Mouse (Mus musculus) stomach, postnatal 0 days (tissue): ENCODE data around the gene Mrps15. TPM values are rescaled to one million over a fixed set of nuclear protein-coding genes. Genes with fewer than 3 reads are reported as not detected.

Source experiments
- ATAC-seq: fragments of 200-750 bp; cut with Nextera tagmentation; 2 replicates; pipeline ENCODE4 v1.8.0; 2017; ENCODE audit not compliant: low FRiP score, low TSS enrichment
- DNase-seq: peaks from one replicate; pipeline ENCODE4 v3.0.0-alpha.2; 2016; ENCODE audit warnings: low spot score
- H3K27ac ChIP-seq: fragments of 300-500 bp; sonication (generic); replicated peaks from 2 replicates; pipeline ENCODE4 v1.5.1; 2014; ENCODE audit warnings: mild to moderate bottlenecking, control low read depth
- H3K27me3 ChIP-seq: fragments of 300-500 bp; sonication (generic); 2 replicates; pipeline ENCODE4 v1.6.1; 2014; ENCODE audit warnings: low read length; ENCODE audit not compliant: control insufficient read depth, insufficient read depth
- H3K36me3 ChIP-seq: fragments of 300-500 bp; sonication (generic); 2 replicates; pipeline ENCODE4 v1.6.1; 2014; ENCODE audit warnings: low read length, mixed read lengths; ENCODE audit not compliant: control insufficient read depth, insufficient read depth
- H3K4me1 ChIP-seq: fragments of 300-500 bp; sonication (generic); replicated peaks from 2 replicates; pipeline ENCODE4 v1.6.1; 2014; ENCODE audit warnings: antibody characterized with exemption; ENCODE audit not compliant: control insufficient read depth, insufficient read depth
- H3K4me2 ChIP-seq: fragments of 300-500 bp; sonication (generic); replicated peaks from 2 replicates; pipeline ENCODE4 v1.6.1; 2014; ENCODE audit warnings: low read depth, mild to moderate bottlenecking, control low read depth, moderate library complexity
- H3K4me3 ChIP-seq: fragments of 300-500 bp; sonication (generic); 2 replicates; pipeline ENCODE4 v1.5.1; 2014; ENCODE audit warnings: low read depth, low read length, control low read depth
- H3K9ac ChIP-seq: fragments of 300-500 bp; sonication (generic); 2 replicates; pipeline ENCODE4 v1.6.1; 2014; ENCODE audit warnings: mild to moderate bottlenecking, low read length, control low read depth, mixed read lengths
- H3K9me3 ChIP-seq: fragments of 300-500 bp; sonication (generic); 2 replicates; pipeline ENCODE4 v1.6.1; 2016; ENCODE audit warnings: low read length; ENCODE audit not compliant: control insufficient read depth
- CTCF ChIP-seq: IDR thresholded peaks from 2 replicates; pipeline ENCODE4 v1.5.1; 2016; ENCODE audit warnings: antibody characterized with exemption, low read depth, mild to moderate bottlenecking, moderate library complexity
- EP300 ChIP-seq: optimal IDR thresholded peaks from 2 replicates; pipeline ENCODE3; 2016; ENCODE audit warnings: antibody characterized with exemption
- WGBS: fragments of 180-500 bp; shearing (Covaris S2); extraction: QIAGEN DNeasy Blood & Tissue Kit; methylation state at CpG from one replicate; pipeline ENCODE4 v1.1.7; 2014; 5-methylcytosine and 5-hydroxymethylcytosine counted together
- polyA plus RNA-seq: library from polyadenylated mRNA; unstranded; fragments of >200 nt; fragmentation: Nextera tagmentation; extraction: Ambion mirVana; gene quantifications from 2 replicates; pipeline ENCODE4 v1.2.1, GENCODE M21; 2015

The Mrps15 gene
- polyA plus RNA-seq, 1 experiment from 2014 or later: 90.0 TPM

DNA sequence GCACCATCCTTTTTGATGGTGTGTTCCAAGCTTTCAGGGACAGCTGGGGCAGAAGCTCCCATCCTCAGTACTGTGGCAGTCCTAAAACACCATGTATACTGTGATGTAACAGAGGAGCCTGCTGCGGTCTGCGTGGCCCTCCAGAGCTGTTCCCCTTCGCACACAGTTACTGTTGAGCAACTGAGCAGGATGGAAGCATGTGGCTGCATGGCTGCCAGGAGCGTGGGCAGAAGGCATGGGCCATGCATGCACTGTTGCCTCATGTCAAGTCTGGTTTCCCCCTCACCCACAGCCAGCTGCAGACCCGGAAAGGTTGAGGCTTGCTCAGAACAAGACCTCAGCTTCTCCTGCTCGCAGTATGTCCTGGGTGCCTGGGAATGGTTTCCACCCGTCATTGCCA lies 18.5 kb downstream of the Mrps15 start:
- no peak for DNase-seq
- no peak for ATAC-seq
- WGBS: 84% methylated on average over 7 of the region's 7 CpGs

DNA sequence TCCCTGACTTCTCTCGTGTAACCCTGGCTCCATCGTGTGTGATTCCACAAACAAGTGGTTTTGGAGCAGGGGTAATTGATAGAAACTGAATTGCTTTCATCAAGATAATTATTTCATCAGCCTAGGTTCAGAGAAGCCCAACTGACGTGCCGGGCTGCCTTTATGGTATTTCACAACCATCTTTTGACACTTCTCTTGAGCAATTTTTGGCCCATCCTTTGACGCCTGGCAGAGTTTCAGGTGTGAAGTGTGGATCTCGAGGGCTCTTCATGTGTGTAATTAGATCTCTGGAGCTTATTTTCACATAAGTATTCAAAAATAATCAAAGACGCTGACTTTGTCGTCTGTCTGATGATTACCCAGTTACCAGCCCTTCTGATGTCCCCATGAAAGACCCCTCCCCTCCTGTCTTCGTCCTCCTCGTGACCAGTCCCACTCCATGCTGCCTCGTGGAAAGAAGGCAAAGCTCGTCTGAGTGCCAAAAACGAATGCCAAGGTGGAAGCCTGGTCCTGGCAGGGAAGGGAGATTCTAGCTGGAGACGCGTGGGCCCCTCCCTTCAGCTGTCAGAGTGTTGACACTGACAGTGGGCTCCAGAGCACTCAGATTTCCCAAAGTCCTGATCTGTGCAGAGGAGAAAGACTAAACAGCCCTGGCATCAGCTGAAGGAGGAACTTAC lies 20.8 kb downstream of the Mrps15 start:
- DNase-seq (no peak), ATAC-seq (no peak)
- Histone ChIP-seq H3K4me2 (no peak overlapping the region), H3K4me3 (no peak overlapping the region), H3K36me3 (no peaks in the 10 kb centered on the region), H3K4me1 (no peaks in the 10 kb centered on the region), H3K27ac (no peak overlapping the region), H3K27me3 (no peaks in the 10 kb centered on the region), H3K9ac (no peak overlapping the region), H3K9me3 (no peaks in the 10 kb centered on the region)
- WGBS: 59% methylated on average over 15 of the region's 15 CpGs
- TF ChIP-seq CTCF: no peak
- no peak for TF ChIP-seq EP300

More for the DNA sequence above, 18.5 kb downstream of the Mrps15 start:
- Histone ChIP-seq H3K27ac (no peak overlapping the region), H3K4me2 (no peak overlapping the region), H3K4me3 (no peak overlapping the region), H3K27me3 (no peaks in the 10 kb centered on the region), H3K36me3 (no peaks in the 10 kb centered on the region), H3K4me1 (no peaks in the 10 kb centered on the region), H3K9me3 (no peaks in the 10 kb centered on the region), H3K9ac (no peak overlapping the region)
- no peak for TF ChIP-seq CTCF
- no peak for TF ChIP-seq EP300

DNA sequence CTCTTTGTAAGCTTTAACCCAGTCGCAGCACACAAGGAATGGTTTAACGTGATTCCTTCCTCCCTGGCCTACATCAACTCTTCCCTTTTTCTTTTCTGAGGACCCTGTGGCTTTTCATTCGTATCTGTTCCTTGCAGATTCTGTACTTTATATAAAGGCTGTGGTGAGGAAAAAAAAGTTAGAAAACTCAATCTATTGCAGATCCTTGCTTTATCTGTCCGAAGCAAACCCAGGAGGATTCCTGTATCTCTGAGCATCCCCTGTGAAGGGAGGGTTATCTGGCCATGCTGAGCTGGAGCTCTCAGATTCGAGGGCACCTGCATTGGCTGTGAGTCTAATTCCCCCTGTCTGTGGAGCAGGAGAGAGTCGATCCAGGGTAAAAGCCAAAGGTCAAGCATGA lies 22.1 kb downstream of the Mrps15 start:
- Histone ChIP-seq H3K36me3 (no peaks in the 10 kb centered on the region), H3K27me3 (no peaks in the 10 kb centered on the region), H3K4me3 (no peak overlapping the region), H3K4me1 (no peaks in the 10 kb centered on the region), H3K9me3 (no peaks in the 10 kb centered on the region), H3K4me2 (no peak overlapping the region), H3K27ac (no peak overlapping the region), H3K9ac (no peak overlapping the region)
- ATAC-seq (no peak), DNase-seq (no peak)
- TF ChIP-seq EP300 (no peak), CTCF (no peak)
- 82% methylated on average over 6 of the region's 6 CpGs for WGBS

DNA sequence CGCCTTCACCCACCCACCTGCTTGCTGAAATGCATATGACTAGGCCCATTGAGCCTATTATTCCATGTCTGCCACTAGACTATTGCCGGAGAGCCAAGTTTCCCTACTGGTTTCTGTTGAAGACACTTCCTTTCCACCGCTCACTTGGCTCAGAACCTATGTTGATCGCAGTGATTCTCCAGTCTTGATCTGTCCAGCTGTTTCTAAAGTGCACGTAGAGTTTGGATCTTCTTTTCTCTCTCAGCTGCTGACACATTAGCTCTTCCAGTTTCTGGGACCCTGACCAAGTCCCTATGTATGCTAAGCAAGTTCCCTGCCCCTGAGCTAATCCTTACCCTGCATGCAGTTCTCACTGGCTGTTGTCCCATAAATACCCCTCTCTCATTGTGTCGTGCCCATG lies 31.1 kb downstream of the Mrps15 start:
- Histone ChIP-seq H3K9me3 (no peaks in the 10 kb centered on the region), H3K4me1 (no peaks in the 10 kb centered on the region), H3K27me3 (no peaks in the 10 kb centered on the region), H3K4me3 (no peak overlapping the region), H3K27ac (no peak overlapping the region), H3K36me3 (no peaks in the 10 kb centered on the region), H3K9ac (no peak overlapping the region), H3K4me2 (no peak overlapping the region)
- TF ChIP-seq CTCF (no peak), EP300 (no peak)
- 67% methylated on average over 6 of the region's 6 CpGs for WGBS
- DNase-seq: no peak
- no peak for ATAC-seq

DNA sequence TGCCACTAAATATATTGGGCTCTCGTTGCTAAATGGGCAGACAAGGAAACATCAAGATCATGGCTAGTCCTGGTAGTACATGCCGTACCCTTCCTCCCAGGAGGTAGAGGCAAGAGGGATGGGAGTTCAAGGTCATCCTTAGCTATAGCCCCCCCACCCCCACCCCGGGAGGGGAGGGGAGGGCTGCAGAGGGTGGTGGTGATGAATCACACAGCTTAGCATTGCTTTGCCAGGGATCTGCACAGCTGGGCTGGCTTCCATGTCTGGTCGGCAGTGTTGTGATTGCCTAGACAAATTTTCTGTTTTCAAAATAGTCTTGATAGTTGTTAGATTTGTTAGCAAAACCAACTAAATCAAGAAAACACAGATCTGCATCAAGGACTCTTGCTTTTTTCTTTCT lies 32.5 kb downstream of the Mrps15 start:
- no peaks in the 10 kb centered on the region for H3K4me1 ChIP-seq
- ATAC-seq: no peak
- H3K4me2 ChIP-seq: no peak overlapping the region
- TF ChIP-seq EP300 (no peak), CTCF (no peak)
- WGBS: 66% methylated on average over 4 of the region's 4 CpGs
- DNase-seq: no peak
- H3K27me3 ChIP-seq: no peaks in the 10 kb centered on the region
- no peak overlapping the region for H3K27ac ChIP-seq
- no peaks in the 10 kb centered on the region for H3K36me3 ChIP-seq
- no peak overlapping the region for H3K9ac ChIP-seq
- no peaks in the 10 kb centered on the region for H3K9me3 ChIP-seq
- no peak overlapping the region for H3K4me3 ChIP-seq

DNA sequence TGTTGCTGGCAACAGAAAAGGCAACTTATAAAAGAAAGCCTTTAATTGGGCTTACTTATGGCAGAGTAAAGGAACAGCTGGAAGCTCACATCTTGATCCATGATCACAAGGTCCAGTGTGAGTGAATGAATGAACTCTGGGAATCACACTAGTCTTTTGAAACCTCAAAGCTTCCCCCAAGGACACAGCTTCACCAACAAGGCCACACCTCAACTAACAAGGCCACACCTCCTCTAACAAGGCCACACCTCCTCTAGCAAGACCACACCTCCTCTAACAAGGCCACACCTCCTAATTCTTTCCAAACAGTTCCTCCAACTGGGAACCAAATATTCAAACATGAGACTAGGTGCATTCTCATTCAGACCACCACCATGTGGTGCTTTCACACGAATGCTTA lies 34.9 kb downstream of the Mrps15 start:
- TF ChIP-seq CTCF: no peak
- no peak for TF ChIP-seq EP300
- Histone ChIP-seq H3K36me3 (no peaks in the 10 kb centered on the region), H3K4me1 (no peaks in the 10 kb centered on the region), H3K27me3 (no peaks in the 10 kb centered on the region), H3K9me3 (no peaks in the 10 kb centered on the region), H3K4me3 (no peak overlapping the region), H3K9ac (no peak overlapping the region), H3K4me2 (no peak overlapping the region), H3K27ac (no peak overlapping the region)
- DNase-seq: no peak
- ATAC-seq: no peak
- WGBS: 92% methylated on average over 1 of the region's 1 CpGs
